Mouse (Mus musculus): ENCODE results near the gene Kcnc3. TPM values are rescaled to one million over a fixed set of nuclear protein-coding genes. Genes with fewer than 3 reads are reported as not detected.

Gene Kcnc3
- total RNA-seq, 1 experiment from 2014 or later, result 0.38 TPM

DNA sequence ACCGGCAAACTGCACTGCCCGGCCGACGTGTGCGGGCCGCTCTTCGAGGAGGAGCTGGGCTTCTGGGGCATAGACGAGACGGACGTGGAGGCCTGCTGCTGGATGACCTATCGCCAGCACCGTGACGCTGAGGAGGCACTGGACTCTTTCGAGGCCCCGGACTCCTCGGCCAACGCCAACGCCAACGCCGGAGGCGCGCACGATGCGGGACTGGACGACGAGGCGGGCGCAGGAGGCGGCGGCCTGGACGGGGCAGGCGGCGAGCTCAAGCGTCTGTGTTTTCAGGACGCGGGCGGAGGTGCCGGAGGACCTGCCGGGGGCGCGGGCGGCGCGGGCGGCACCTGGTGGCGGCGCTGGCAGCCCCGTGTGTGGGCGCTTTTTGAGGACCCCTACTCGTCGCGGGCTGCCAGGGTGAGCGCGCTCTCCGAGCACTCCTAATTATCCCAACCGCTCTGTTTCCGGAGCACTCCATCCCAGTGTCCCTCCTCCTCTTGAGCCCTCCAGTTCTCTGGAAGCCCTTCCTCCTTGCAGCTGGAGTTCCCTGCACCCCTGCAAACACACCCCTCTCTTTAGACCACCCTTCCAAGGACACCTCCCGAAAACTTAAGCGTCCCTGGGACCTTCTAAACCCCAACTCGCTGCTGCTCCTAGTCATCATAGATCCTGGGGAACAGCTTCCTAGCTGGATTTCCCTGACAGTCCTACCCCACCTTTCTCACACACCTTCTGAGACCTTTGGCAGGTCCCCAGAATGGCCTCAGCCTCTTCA is 1.1 kb downstream of the Kcnc3 start:
- ATAC-seq (replicated peaks; ENCODE audit: insufficient number of reproducible peaks, low FRiP score, low TSS enrichment, poor library complexity, severe bottlenecking), result no peak

DNA sequence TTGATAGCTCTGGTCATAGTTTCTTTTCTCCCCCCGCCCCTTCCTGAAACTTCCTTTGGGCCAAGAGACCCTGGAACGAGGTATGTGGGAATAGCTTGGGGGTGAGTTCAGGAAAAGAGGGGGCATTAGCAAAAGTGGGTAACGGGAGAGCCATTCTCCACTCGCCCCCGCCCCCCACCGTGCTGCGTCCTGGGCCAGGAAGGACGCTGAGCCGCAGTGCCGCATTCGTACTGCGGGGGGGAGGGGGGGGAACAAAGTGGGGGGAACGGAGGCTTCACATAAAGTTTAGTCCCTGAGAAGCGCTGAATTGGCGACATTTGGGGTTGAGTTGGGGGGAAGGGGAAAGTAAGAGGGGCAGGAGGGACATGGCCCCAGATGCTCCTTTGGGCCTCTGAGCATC is 2.6 kb downstream of the Kcnc3 start:
- no peak for ATAC-seq (replicated peaks; ENCODE audit: insufficient number of reproducible peaks, low FRiP score, low TSS enrichment, poor library complexity, severe bottlenecking)

DNA sequence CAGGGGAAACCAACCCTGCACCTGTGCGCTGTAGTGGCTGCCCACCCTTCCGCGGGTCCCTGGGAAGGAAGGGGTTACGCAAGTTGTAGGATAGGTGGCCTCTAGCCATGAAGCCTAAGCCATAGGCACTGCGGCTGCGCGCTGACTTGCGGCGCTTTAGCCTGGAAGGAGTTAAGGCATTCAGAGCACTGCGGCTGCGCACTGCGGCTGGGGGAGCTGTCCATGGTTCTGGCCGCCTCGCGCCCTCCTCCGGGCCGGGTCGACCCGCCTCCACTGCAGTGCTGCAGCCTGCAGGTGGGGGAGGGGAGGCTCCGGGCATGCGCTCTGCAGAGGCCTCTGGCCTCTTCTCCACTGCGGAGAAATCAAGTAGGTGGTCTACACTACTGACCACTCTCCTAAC is 3.3 kb downstream of the Kcnc3 start:
- ATAC-seq (replicated peaks; ENCODE audit: insufficient number of reproducible peaks, low FRiP score, low TSS enrichment, poor library complexity, severe bottlenecking), result no peak

DNA sequence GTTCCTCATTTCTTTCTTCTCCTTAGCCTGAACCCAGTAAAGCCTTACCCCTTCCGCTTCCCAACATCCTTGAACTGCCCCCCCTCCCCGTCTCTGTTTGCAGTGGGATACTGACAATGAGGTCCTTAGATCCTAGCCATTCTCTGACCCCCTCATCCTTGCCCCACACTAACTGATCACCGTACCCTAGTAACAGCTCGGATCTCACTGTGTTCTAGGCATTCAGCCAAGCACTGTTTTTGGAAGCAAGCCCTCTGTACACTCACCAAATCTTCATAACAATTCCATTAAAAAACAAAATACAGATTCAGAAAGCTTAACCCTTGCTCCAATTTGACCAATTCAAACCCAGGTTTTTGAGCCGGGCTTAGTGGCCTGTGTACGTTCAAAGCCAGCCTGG is 3.8 kb downstream of the Kcnc3 start:
- ATAC-seq (replicated peaks; ENCODE audit: insufficient number of reproducible peaks, low FRiP score, low TSS enrichment, poor library complexity, severe bottlenecking), result no peak

DNA sequence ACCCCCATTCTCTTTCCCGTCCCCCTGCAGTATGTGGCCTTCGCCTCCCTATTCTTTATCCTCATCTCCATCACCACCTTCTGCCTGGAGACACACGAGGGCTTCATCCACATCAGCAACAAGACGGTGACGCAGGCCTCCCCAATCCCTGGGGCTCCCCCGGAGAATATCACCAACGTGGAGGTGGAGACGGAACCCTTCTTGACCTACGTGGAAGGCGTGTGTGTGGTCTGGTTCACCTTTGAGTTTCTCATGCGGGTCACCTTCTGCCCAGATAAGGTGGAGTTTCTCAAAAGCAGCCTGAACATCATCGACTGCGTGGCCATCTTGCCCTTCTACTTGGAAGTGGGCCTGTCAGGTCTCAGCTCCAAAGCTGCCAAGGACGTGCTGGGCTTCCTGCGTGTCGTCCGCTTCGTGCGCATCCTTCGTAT is 4.7 kb downstream of the Kcnc3 start:
- no peak for ATAC-seq (replicated peaks; ENCODE audit: insufficient number of reproducible peaks, low FRiP score, low TSS enrichment, poor library complexity, severe bottlenecking)

DNA sequence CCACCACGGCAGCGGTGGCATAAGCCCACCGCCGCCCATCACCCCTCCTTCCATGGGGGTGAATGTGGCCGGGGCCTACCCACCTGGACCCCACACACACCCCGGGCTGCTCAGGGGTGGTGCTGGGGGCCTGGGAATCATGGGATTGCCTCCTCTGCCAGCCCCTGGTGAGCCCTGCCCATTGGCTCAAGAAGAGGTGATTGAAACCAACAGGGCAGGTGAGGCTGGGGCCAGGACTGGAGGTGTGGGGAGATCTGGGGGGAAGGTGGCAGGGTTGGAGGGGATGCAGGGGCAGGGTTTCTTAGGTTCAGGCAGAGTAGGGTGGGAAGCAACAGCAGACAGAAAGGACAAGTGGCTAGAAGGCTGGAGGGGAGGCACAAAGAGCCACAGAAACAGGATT is 5.6 kb downstream of the Kcnc3 start:
- no peak for ATAC-seq (replicated peaks; ENCODE audit: insufficient number of reproducible peaks, low FRiP score, low TSS enrichment, poor library complexity, severe bottlenecking)

DNA sequence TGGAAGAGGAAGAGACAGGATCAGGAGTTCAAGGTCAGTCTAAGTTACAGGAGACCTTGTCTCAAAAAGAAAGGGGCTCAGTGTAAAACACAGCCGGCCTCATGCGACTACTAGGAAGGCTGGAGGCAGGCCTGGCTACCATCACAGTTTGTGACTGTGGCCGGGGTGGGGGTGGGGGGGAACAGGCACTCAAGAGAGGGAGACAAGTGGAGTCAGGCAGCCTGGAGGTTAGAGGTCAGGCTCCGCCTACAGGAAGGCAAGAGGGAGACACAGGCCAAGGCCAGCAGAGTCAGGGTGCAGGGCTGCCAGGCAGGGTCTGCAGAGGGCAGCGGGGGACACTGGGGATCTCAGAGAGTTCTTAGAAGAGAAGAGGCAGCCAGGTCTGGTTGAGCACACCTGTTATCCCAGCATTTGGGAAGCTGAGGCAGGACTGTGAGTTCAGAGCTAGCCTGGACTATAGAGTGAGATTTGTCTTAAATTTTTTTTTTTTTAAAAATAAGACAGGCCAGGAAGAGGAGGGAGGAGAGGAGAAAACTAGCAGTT is 6.6 kb downstream of the Kcnc3 start:
- no peak for ATAC-seq (replicated peaks; ENCODE audit: insufficient number of reproducible peaks, low FRiP score, low TSS enrichment, poor library complexity, severe bottlenecking)

DNA sequence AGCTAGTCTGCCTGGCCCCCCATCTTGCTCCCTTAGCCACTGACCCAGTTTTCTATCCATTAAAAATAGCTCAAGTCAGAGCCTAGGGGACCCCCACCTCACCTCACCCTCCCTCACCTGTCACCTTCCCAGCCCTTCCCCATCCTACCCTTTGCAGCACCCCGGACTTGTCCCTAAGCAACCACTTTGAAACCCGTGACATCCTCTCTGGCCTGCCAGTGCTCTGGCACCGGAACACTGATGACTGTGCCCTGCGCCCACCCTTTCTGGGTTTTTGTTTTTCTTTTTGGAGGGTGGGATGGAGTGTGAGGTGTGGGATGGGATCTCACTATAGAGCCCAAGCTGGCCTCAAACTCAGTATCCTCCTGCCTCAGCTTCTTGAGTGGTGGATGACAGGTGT is 7.2 kb downstream of the Kcnc3 start:
- ATAC-seq (replicated peaks; ENCODE audit: insufficient number of reproducible peaks, low FRiP score, low TSS enrichment, poor library complexity, severe bottlenecking), result no peak

DNA sequence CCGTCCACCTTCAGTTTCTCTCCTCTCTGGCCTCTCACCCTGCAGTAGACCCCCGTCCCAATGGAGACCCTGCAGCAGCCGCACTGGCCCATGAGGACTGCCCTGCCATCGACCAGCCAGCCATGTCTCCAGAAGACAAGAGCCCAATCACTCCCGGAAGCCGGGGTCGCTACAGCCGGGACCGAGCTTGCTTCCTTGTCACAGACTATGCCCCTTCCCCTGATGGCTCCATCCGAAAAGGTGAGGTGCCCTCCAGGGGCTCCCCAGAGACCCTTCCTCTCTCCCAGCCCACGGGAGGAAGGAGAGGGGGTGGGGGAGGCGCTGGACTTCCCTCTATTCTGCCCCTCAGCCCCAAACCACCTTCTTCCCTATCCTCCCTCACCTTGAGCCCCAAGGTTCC is 7.9 kb downstream of the Kcnc3 start:
- no peak for ATAC-seq (replicated peaks; ENCODE audit: insufficient number of reproducible peaks, low FRiP score, low TSS enrichment, poor library complexity, severe bottlenecking)

DNA sequence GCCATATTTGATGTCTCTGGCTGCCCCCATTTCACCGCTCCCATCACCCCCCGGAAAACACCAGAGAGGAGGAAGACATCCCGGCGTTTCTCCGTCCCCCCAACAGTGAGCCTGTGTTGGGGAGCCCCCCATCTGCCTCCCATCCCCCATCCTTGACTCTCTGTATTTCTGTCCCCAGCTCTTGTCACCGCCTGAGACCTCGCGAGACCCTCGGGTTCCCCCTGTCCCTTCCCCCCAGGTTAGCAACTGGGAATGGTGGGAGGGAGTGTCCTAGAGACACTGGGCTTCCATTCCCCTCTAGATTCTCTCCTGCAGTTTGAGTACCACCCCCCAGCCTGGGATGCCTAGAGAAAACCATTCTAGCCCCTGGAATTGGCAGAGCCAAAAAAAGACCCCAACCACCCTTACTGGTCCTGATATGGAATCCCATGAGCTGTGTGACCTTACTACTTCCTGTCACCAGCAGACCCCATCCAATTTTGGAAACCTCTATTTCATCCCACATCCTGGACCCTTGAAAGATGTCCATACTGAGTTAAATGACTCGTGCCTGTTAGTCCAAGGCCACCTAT is 10.3 kb downstream of the Kcnc3 start:
- ATAC-seq (replicated peaks; ENCODE audit: insufficient number of reproducible peaks, low FRiP score, low TSS enrichment, poor library complexity, severe bottlenecking), result no peak

DNA sequence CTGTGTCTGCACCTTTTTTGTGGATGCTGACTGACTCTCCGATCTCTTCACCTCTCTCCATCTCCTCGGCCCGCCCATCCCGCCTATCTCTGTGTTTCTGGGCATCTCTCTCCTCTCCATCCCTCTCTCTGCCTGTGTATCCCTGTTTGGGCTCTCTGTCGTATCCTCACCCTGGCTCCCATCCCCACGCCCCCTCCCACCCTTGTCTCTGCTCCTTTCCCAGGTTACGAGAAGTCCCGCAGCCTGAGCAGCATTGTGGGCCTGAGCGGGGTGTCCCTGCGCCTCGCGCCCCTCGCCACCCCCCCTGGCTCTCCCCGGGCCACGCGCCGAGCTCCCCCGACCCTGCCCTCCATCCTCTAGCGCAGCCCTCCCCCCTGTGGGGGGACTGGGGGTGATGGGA is 11.2 kb downstream of the Kcnc3 start:
- ATAC-seq (replicated peaks; ENCODE audit: insufficient number of reproducible peaks, low FRiP score, low TSS enrichment, poor library complexity, severe bottlenecking), result no peak

DNA sequence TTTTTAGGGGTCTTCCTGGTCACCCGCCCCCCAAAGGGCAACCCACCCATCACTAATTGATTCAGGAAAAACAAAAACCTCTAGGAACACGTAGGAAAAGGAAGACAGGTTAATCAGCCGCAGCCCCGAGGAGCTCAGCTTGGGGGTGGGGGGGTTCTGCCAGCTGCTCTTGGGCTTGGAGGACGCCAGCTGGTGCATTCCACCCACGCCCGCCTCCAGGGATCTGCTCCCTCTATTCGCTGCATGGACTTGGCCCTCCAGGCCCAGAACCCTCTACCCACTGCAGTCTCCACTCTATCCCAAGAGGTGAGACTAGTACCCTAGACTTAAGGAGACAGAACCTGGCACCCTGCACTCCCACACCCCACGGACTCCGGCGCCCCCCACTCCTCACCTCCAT is 12.0 kb downstream of the Kcnc3 start:
- no peak for ATAC-seq (replicated peaks; ENCODE audit: insufficient number of reproducible peaks, low FRiP score, low TSS enrichment, poor library complexity, severe bottlenecking)

DNA sequence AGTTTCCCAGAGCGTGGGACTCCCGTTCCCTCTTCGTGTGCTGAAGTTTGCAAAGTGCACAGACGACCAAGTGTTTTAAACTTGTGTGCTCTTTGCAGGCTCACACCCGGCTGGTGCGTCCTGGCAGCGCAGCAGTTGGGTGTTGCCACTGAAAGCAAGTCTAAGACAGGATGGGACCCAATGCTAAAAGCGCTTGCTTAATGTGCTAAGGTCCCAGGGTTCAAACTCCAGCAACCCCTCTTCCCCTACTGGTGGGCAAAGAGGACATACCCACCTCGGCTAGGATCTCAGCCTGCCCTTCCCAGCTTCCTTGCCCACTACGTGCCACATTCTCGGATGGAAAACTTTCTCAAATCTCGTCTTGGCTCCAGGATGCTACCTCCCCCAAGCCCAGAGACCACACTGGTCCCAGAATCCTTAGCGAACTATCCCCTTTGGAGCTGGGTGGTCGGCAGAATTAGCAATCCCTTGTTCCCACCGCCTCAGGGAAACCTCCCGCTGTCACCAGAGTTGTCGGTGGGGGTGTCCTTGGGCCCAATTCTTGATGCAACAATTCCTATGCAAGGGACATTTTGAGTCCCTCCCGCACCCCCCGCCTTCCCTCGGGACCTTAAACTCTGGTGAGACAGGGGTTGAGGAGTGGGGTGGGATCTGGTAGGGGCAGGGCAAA is 12.9 kb downstream of the Kcnc3 start:
- ATAC-seq (replicated peaks; ENCODE audit: insufficient number of reproducible peaks, low FRiP score, low TSS enrichment, poor library complexity, severe bottlenecking), result no peak

DNA sequence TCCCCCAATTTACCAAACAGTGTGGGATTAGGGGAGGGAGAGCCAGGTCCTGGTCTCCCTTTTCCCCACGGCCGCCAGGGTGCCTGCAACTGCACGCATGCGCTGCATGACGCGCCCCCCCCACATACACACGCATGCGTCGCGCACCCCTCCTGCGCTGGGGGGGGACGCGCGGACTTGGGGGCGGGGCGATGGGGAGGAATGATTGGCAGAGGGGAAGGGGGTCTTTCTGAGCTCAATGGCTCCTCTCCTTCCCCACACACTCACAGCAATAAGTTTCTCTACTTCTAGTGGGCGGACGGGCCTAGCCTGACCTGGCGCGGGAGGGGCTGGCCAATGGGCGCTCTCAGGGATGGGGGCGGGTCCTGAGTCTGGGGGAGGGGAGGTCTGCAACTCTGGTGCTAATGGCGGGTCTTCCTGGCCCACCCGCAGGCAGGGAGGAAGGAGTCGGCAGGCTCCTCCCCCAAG is 13.7 kb downstream of the Kcnc3 start:
- ATAC-seq (replicated peaks; ENCODE audit: insufficient number of reproducible peaks, low FRiP score, low TSS enrichment, poor library complexity, severe bottlenecking), result no peak

DNA sequence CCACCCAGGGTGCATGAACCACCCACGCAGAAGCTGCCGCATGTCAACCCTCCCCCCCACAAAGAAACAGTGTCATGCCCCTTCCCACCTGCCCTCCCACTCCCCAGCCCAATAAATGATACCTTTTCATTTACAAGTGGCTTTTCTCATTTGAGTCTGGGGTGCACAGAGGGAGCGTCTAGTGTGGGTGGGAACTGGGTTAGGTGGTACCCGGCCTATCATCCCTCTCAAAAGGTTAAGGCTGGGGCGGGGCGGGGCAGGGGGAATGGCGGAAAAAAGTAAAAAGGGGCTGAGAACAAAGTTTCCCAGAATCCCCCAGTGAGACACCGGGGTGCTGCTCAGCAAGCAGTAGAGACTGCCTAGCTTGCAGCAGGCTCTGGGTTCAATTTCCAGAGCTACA is 14.2 kb downstream of the Kcnc3 start:
- ATAC-seq (replicated peaks; ENCODE audit: insufficient number of reproducible peaks, low FRiP score, low TSS enrichment, poor library complexity, severe bottlenecking), result no peak

DNA sequence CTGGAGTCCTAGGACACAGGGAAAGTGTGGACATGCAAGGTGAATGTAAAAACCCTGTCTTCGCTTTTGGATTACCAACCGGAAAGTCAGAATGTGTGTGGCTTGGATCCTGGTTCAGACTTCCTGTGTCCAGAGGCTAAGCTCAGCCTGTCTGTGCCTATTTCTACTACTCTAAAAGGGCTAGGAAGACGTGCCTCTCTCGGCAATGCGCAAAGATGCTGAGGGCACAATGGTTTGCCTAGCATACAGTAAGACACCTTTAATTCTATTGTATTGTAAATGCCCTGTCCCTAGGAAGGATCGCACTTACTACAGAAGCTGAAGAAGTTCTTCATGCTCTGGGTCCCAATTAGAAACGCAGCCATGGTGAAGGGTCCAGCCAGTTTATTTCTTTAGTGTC is 15.0 kb downstream of the Kcnc3 start:
- ATAC-seq (replicated peaks; ENCODE audit: insufficient number of reproducible peaks, low FRiP score, low TSS enrichment, poor library complexity, severe bottlenecking), result no peak

DNA sequence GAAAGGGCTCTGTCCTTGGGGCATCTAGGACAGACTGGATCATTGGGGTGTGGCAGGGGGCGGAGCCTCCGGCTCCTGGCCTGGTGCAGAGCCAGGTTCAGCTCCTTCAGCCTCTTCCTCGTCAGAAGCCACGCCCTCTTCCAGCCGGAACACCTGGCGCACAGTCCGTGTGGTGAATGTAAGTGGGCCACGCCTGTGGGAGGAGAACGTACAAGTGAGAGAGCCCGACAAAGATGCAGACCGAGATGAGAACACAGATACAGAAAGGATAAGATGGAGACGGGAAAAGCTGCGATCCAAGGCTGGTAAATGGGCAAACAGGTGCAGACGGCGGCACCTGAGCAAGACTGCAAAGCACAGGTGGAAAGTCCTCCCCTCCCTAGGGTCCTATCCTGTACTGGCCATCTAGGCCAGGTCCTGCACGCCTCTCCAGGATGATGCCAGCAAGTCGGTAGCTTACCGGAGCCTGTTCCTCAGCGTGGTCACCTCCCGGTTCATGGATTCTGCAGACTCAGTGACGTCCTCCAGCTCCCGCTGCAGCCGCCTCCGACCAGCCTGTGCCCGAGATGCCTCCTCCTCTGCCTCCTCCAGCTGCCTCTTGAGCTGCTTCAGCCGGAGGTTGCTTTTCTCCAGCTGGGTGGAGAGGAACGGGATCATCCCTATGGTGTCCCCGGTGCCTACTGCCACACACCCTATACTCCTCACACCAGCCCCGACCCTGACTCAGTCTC is 15.9 kb downstream of the Kcnc3 start:
- no peak for ATAC-seq (replicated peaks; ENCODE audit: insufficient number of reproducible peaks, low FRiP score, low TSS enrichment, poor library complexity, severe bottlenecking)

DNA sequence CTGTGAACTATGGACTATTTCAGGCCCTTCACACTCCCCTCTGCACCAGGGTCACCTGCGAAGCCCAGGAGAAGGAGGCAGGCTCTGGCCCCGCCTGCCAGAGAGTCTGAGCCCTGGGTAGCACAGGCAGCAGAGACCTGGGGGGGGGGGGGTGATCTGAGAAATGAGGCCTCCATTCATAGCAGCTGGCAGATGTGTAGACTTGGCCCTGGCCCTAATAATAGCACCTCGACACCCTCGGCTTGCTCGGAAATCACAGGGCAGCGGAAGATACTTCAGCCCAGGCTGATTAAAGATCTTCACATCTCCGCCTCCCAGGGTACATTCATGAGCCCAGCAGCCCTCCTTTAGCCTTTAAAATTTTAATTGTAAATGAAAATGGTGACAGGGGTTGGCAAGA is 21.7 kb downstream of the Kcnc3 start:
- ATAC-seq (replicated peaks; ENCODE audit: insufficient number of reproducible peaks, low FRiP score, low TSS enrichment, poor library complexity, severe bottlenecking), result no peak

DNA sequence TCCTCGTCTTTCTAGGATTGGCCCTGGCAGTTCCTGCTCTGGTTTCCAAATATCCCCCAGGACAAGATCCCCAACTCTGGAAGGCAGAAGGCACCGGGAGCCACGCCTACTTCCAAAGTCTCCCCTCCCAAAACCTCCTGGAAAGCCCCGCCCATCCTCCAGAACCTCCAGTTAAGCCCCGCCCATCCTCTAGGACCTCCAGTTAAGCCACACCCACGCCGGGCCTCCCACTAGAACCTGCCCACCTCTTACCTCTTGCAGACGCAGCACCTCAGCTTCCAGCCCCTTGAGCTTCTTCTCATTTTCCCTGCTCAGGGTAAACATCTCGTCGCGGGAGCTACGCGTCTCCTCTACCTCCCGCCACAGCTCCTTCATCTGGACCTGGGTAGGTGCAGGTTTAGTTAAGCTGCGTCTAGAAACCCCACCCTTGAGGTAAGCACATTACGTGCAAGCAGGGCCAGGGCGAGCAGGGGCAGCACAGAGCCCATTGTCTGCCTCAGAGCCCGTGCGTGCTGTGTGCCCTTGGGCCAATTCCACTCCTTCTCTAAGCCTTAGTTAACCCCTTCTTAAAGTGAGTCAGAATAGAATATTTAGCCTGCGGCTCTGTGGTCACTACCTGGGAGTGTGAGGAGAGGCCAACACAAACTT is 23.7 kb downstream of the Kcnc3 start:
- ATAC-seq (replicated peaks; ENCODE audit: insufficient number of reproducible peaks, low FRiP score, low TSS enrichment, poor library complexity, severe bottlenecking), result no peak

Measured in monocyte, adult 5-6 weeks (primary cell).